Mouse (Mus musculus) stomach, postnatal 0 days (tissue): ENCODE measurements around the gene Dnaaf1.

Source experiments
- CTCF ChIP-seq: IDR thresholded peaks from 2 replicates; pipeline ENCODE4 v1.5.1; 2016; ENCODE audit warnings: antibody characterized with exemption, low read depth, mild to moderate bottlenecking, moderate library complexity
- EP300 ChIP-seq: optimal IDR thresholded peaks from 2 replicates; pipeline ENCODE3; 2016; ENCODE audit warnings: antibody characterized with exemption

DNA sequence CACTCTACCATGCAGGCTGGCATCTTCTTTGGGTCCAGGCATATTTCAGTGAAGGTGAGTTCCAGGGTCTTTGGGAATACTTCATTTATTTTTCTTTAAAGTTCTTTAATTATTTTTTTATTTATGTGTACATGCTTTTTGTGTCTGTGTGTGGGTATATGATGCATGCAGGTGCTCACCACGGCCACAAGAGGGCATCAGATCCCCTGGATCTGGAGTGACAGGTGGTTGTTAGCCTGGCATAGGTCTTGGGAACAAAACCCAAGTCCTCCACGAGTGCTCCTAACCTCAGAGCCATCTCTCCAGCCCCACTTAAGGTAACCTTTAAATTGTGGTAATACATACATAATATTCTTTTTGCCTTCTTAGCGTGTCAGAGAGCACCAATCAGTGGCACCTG lies 71.2 kb downstream of the Dnaaf1 start:
- TF ChIP-seq CTCF (peak; percentile 45), EP300 (no peak)
